Mouse (Mus musculus) forebrain, postnatal 0 days (tissue): ENCODE measurements around the gene Gm37240. TPM values are rescaled to one million over a fixed set of nuclear protein-coding genes. Genes with fewer than 3 reads are reported as not detected.

Source experiments
- ATAC-seq: fragments of 200-750 bp; cut with Nextera tagmentation; 2 replicates; pipeline ENCODE4 v1.8.0; 2017; ENCODE audit warnings: mild to moderate bottlenecking, moderate library complexity
- DNase-seq: peaks from one replicate; pipeline ENCODE4 v3.0.0-alpha.2; 2015
- H3K27ac ChIP-seq: fragments of 300-500 bp; sonication (generic); 2 replicates; pipeline ENCODE4 v1.5.1; 2014; ENCODE audit warnings: low read depth, mild to moderate bottlenecking, antibody characterized with exemption, low read length, moderate library complexity, mixed read lengths
- H3K27me3 ChIP-seq: fragments of 300-500 bp; sonication (generic); 2 replicates; pipeline ENCODE4 v1.6.1; 2014; ENCODE audit warnings: mild to moderate bottlenecking, low read length, mixed read lengths; ENCODE audit not compliant: insufficient read depth
- H3K36me3 ChIP-seq: fragments of 300-500 bp; sonication (generic); 2 replicates; pipeline ENCODE4 v1.6.1; 2014; ENCODE audit warnings: mild to moderate bottlenecking, moderate library complexity; ENCODE audit not compliant: insufficient read depth
- H3K4me1 ChIP-seq: fragments of 300-500 bp; sonication (generic); 2 replicates; pipeline ENCODE4 v1.6.1; 2014; ENCODE audit warnings: antibody characterized with exemption; ENCODE audit not compliant: insufficient read depth
- H3K4me2 ChIP-seq: fragments of 300-500 bp; sonication (generic); 2 replicates; pipeline ENCODE4 v1.6.1; 2014; ENCODE audit warnings: low read depth, mild to moderate bottlenecking, moderate library complexity
- H3K4me3 ChIP-seq: fragments of 300-500 bp; sonication (generic); 2 replicates; pipeline ENCODE4 v1.5.1; 2014; ENCODE audit warnings: low read depth, low read length, mixed read lengths
- H3K9ac ChIP-seq: fragments of 300-500 bp; sonication (generic); 2 replicates; pipeline ENCODE4 v1.6.1; 2014; ENCODE audit warnings: mild to moderate bottlenecking
- H3K9me3 ChIP-seq: fragments of 300-500 bp; sonication (generic); 2 replicates; pipeline ENCODE4 v1.6.1; 2016; ENCODE audit warnings: low read length
- CTCF ChIP-seq: sonication (generic); IDR thresholded peaks from 2 replicates; pipeline ENCODE4 v1.5.1; 2016; ENCODE audit warnings: antibody characterized with exemption, control low read depth, low read depth
- WGBS: fragments of 180-500 bp; shearing (Covaris S2); extraction: QIAGEN DNeasy Blood & Tissue Kit; methylation state at CpG from one replicate; pipeline ENCODE4 v1.1.7; 2014; 5-methylcytosine and 5-hydroxymethylcytosine counted together
- polyA plus RNA-seq: library from polyadenylated mRNA; unstranded; fragments of >200 nt; fragmentation: Nextera tagmentation; extraction: Ambion mirVana; gene quantifications from 2 replicates; pipeline ENCODE4 v1.2.1, GENCODE M21; 2015
- total RNA-seq: library from RNA; depleted of rRNA; stranded (reverse); fragments of >200 nt; gene quantifications from 2 replicates; pipeline ENCODE4 v1.2.3, GENCODE M21; 2014

Gm37240 gene
- total and polyA plus RNA-seq, 2 experiments from 2014 or later = 0.67 to 1.2 TPM

DNA sequence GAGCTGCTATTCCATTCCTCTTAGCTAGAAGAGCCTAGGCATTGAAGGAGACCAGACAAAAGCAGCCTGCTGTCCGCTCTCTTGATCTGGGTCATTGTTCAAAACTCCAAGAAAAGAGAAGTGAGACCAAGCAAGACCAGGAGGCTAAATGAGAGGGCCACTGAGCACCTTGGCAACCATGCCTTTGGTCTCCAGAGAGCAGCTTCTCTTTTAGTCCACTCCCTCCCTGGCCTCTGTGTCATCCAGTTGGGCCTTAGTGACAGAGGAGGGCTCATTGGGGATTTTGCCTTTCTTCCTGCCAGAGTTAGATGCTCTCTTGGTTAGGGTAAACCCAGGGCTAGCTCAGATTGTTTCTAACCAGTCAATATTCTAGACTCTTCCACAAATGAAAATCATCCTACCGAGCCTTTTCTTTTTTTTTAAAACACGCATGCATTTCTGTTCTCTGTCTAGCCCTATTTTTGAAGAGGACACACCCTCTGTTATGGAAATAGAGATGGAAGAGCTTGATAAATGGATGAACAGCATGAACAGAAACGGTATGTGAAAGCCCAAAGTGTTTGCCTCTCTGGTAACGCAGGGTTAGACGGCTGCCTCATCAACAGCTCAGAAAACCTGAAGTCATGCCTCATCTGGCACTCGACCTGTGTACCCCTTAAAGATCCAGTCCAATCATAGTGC, 1197.1 kb downstream of the Gm37240 start:
- no peaks in the 10 kb centered on the region for H3K4me1 ChIP-seq
- H3K9me3 ChIP-seq = no peaks in the 10 kb centered on the region
- no peaks in the 10 kb centered on the region for H3K36me3 ChIP-seq
- no peak overlapping the region for H3K9ac ChIP-seq
- ATAC-seq = no peak
- no peak for DNase-seq
- H3K4me2 ChIP-seq = no peak overlapping the region
- H3K27me3 ChIP-seq = no peaks in the 10 kb centered on the region
- WGBS = 62% methylated on average over 7 of the region's 7 CpGs
- TF ChIP-seq CTCF = no peak
- no peak overlapping the region for H3K27ac ChIP-seq
- no peak overlapping the region for H3K4me3 ChIP-seq

DNA sequence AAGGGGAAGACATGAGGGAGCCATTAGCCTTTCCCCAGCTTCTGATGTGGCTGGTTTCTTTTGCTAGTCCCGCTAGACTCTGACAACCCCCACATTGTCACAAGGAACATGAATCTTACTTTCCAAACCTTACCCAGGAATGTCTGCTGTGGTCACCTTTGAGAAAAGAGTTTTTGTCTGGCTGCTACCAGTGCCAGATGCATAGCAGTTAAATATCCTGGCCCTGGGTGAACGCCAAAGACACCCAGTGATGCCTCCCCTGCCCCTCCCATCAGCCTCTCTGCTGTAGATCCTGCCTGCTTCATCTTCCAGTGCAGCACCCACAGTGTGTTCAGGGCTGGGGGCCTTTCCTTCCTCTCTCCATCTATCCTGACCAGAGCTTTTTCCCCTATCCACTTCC, 1197.7 kb downstream of the Gm37240 start:
- no peak for TF ChIP-seq CTCF
- ATAC-seq (no peak), DNase-seq (no peak)
- Histone ChIP-seq H3K4me1 (no peaks in the 10 kb centered on the region), H3K27me3 (no peaks in the 10 kb centered on the region), H3K9ac (no peak overlapping the region), H3K36me3 (no peaks in the 10 kb centered on the region), H3K4me3 (no peak overlapping the region), H3K9me3 (no peaks in the 10 kb centered on the region), H3K4me2 (no peak overlapping the region), H3K27ac (no peak overlapping the region)
- WGBS = 61% methylated on average over 2 of the region's 2 CpGs

DNA sequence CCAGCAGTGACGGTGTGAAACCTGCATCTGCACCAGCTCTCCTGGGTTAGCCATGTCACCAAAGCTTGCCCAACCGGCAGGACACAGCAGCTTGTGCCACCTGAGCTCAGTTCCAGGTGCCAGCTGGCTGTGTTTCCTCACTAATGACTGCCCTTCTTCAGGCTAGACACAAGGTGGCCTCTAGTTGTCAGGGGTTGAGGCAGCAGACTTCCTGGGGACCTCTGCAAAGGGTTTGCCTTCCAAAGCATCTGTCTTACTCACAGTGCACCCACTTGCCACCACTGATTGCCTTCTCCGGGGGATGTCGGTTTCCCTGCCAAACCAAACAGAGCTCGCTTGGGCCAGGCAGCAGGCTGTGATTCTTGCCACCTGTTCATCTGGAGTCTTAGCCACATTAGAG, 1199.1 kb downstream of the Gm37240 start:
- no peak overlapping the region for H3K9ac ChIP-seq
- DNase-seq (no peak), ATAC-seq (no peak)
- WGBS = 59% methylated on average over 5 of the region's 5 CpGs
- no peaks in the 10 kb centered on the region for H3K27me3 ChIP-seq
- no peak overlapping the region for H3K4me3 ChIP-seq
- H3K9me3 ChIP-seq = no peaks in the 10 kb centered on the region
- H3K36me3 ChIP-seq = no peaks in the 10 kb centered on the region
- H3K27ac ChIP-seq = no peak overlapping the region
- H3K4me2 ChIP-seq = no peak overlapping the region
- no peak for TF ChIP-seq CTCF
- H3K4me1 ChIP-seq = no peaks in the 10 kb centered on the region

DNA sequence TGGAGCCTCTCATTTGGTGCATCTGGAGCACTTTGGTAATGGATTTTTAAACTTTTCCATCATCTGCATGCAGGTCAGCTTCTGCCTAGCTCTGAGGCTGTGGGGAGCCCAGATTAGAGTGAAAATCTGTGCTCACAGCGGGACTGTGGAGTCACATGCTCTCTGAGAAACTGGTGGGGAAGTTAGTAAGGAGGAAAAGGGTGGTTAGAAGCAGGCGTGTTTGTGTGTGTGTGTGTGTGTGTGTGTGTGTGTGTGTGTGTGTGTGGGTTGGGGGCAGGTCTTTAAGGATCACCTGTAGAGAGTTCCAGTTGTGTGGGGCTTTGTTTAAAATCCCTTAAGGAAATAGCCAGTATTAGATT, 1199.9 kb downstream of the Gm37240 start:
- Histone ChIP-seq H3K4me1 (no peaks in the 10 kb centered on the region), H3K36me3 (no peaks in the 10 kb centered on the region), H3K4me2 (no peak overlapping the region), H3K27ac (no peak overlapping the region), H3K27me3 (no peaks in the 10 kb centered on the region), H3K4me3 (no peak overlapping the region), H3K9ac (no peak overlapping the region), H3K9me3 (no peaks in the 10 kb centered on the region)
- DNase-seq (no peak), ATAC-seq (peak; percentile 43)
- TF ChIP-seq CTCF = no peak
- WGBS = 50% methylated on average over 2 of the region's 2 CpGs

DNA sequence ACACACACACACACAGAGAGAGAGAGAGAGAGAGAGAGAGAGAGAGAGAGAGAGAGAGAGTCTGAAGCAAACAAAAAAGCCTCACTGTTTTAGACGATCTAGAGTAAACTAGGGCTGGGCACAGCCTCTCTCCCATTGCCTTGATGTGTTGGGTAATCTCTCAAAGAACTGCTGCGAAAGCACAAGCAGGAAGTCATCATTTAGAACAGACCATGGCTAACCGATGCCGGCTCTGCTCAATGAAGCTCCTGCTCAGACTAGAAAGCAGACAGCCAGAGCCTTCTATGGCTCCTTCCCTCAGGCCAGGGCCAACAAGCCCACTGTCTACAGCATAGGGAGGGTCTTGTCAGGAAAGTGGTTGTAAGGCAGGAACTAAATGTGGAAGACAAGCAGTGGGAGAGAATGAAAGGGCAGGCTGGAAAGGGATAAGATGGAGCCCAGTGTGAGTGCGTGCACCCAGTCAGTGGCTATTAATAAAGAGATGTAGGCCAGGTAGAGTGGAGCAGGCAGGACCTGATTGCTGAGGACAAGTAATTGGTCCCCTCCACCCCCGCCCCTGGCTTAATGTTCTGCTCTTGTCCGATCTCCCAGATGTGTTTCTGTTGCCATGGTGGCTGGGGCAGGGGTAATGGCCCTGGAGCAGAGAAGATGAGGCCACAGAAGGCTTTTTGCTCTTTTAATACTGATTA, 1200.4 kb downstream of the Gm37240 start:
- ATAC-seq = peak; percentile 6; the same call in 1 of the 2 replicates
- TF ChIP-seq CTCF = no peak
- Histone ChIP-seq H3K4me2 (no peak overlapping the region), H3K36me3 (no peaks in the 10 kb centered on the region), H3K9ac (no peak overlapping the region), H3K9me3 (no peaks in the 10 kb centered on the region), H3K27ac (no peak overlapping the region), H3K4me1 (no peaks in the 10 kb centered on the region), H3K27me3 (no peaks in the 10 kb centered on the region), H3K4me3 (no peak overlapping the region)
- DNase-seq = no peak
- WGBS = 71% methylated on average over 7 of the region's 7 CpGs

DNA sequence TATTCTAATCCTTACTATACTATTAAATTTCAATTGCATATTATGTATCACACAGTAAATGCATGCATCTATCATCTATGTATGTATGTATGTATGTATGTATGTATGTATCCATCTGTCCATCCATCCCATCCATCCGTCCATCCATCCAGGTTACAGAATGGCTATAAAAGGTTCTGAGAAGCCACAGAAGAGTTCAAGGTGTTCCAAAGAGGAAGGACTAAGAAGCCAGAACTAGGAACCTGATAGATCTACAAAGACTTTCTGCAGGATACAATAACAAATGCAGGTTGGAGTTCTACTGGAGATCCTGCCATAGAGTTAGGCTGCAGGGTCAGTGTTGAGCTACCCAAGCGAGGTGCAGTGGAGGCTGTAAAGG, 1201.0 kb downstream of the Gm37240 start:
- WGBS = 98% methylated on average over 2 of the region's 2 CpGs

DNA sequence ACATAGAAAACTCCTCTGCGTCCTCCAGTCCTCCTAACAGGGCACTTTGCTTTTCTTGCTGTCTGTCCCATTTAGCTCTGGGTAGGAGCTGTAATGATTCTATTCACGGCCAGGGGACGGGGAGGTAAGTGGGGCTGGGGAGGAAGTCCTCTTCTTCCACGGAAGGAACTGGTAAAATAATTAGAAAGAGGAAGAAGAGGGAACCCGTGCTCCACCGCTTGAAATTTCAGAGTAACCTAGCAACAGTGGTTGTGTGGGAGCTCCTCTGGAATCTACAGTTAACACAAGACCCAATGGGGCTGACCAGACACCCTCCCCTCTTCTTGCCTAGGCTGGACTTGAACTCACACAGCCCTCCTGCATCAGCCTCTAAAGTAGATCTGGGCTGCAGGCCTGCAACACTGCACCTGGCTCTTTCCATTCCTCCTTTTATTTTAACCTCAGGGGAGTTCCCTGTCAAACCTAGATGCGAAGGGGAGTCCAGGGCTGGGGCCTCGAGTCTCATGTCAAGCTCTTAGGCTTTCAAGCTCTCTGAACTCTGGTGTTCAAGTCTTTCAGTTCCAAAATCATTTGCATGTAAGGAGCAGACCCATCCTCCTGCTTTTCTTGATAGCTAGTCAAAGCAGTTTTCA, 1201.5 kb downstream of the Gm37240 start:
- H3K36me3 ChIP-seq = no peaks in the 10 kb centered on the region
- 78% methylated on average over 8 of the region's 8 CpGs for WGBS

More for the DNA sequence above, 1201.0 kb downstream of the Gm37240 start:
- Histone ChIP-seq H3K4me3 (no peak overlapping the region), H3K27ac (no peak overlapping the region), H3K36me3 (no peaks in the 10 kb centered on the region), H3K9ac (no peak overlapping the region), H3K4me2 (no peak overlapping the region), H3K27me3 (no peaks in the 10 kb centered on the region), H3K4me1 (no peaks in the 10 kb centered on the region), H3K9me3 (no peaks in the 10 kb centered on the region)
- no peak for ATAC-seq
- DNase-seq = no peak
- no peak for TF ChIP-seq CTCF

More for the DNA sequence above, 1201.5 kb downstream of the Gm37240 start:
- no peak overlapping the region for H3K4me3 ChIP-seq
- H3K27ac ChIP-seq = no peak overlapping the region
- H3K4me2 ChIP-seq = no peak overlapping the region
- no peaks in the 10 kb centered on the region for H3K27me3 ChIP-seq
- no peaks in the 10 kb centered on the region for H3K9me3 ChIP-seq
- ATAC-seq (no peak), DNase-seq (no peak)
- H3K4me1 ChIP-seq = no peaks in the 10 kb centered on the region
- TF ChIP-seq CTCF = no peak
- H3K9ac ChIP-seq = no peak overlapping the region
